ENCODE assay signal across 8 mouse cellular contexts in genomic region chr6:40303379-40303778, GRCm38 (mm10). TPM values are rescaled to one million over a fixed set of nuclear protein-coding genes. Genes with fewer than 3 reads are reported as not detected.
DNase-seq lines count a peak whose midpoint lies in the region; ATAC-seq and TF ChIP-seq lines count a peak whose summit lies in the region.

No protein-coding gene starts in this region.

- ATAC-seq in inflammation-experienced regulatory T-cells, adult 6 months, result no peak

- no peaks in the 10 kb centered on the region for H3K4me1 ChIP-seq in ES-E14 (ENCODE audit: control insufficient read depth in 2 of 2, insufficient read depth in 2 of 2, low read length in 2 of 2, poor library complexity in 1 of 2)

- no peaks in the 10 kb centered on the region for H3K9me3 ChIP-seq in ES-E14 (ENCODE audit: control insufficient read depth, insufficient read depth, low read depth, low read length)

- H3K36me3 ChIP-seq in C2C12 (ENCODE audit: control insufficient read depth, insufficient read depth) (no peaks in the 10 kb centered on the region), ES-E14 (ENCODE audit: control insufficient read depth, insufficient read depth, low read length, poor library complexity, severe bottlenecking) (no peaks in the 10 kb centered on the region)

- no peaks in the 10 kb centered on the region for H3K79me3 ChIP-seq in C2C12 (ENCODE audit: low read depth)

- H3K4me3 ChIP-seq in C2C12 (ENCODE audit: insufficient read depth, poor library complexity, severe bottlenecking) (no peak overlapping the region), ES-E14 (ENCODE audit: insufficient read depth in 1 of 2, low read depth in 1 of 2, low read length in 2 of 2, poor library complexity in 1 of 2, severe bottlenecking in 1 of 2) (no peak overlapping the region)

- no peak overlapping the region for H3K9ac ChIP-seq in ES-E14 (ENCODE audit: insufficient read depth, low read depth, low read length, poor library complexity, severe bottlenecking)

- TF ChIP-seq CTCF in C2C12 (IDR thresholded peaks at IDR 0.05; ENCODE audit: control insufficient read depth, insufficient read depth, insufficient read length), result peak; percentile 23

- DNase-seq in ES-E14 (ENCODE audit: low read depth, low spot score), result no peak
- peak; percentile 90 for DNase-seq in cerebellum, postnatal 10 days
- peak; percentile 73 to 87 for DNase-seq in frontal cortex, postnatal 36 days (ENCODE audit: low spot score in 2 of 2)
- DNase-seq in layer of hippocampus, adult 8-10 months (ENCODE audit: low spot score in 2 of 2), result peak; percentile 68 to 83
- peak; percentile 30 for DNase-seq in mesoderm, embryonic 11.5 days (ENCODE audit: low read depth, low spot score)
- peak; percentile 71 for DNase-seq in testis, postnatal 10 days (ENCODE audit: low spot score)

- no peaks in the 10 kb centered on the region for H3K79me2 ChIP-seq in C2C12 (ENCODE audit: control insufficient read depth, insufficient read depth)

- H3ac ChIP-seq in C2C12 (ENCODE audit: control insufficient read depth, insufficient read length, low read depth), result no peak overlapping the region

- in situ Hi-C loops in ES-E14 (cut with MboI; ENCODE audit: low sequenced_read_pairs in 2 of 2, unreplicated experiment in 2 of 2), result no loop called here

- no peak overlapping the region for H3K27ac ChIP-seq in ES-E14 (ENCODE audit: insufficient read depth, low read depth, low read length, poor library complexity, severe bottlenecking)

- H3K27me3 ChIP-seq in C2C12 (ENCODE audit: control insufficient read depth, insufficient read depth, insufficient read length), result peaks cover 3% of the 10 kb centered on the region

TF ChIP-seq in C2C12, 6 proteins besides CTCF, POLR2A, EP300 and RAD21:
- no peak for TF ChIP-seq CEBPB (IDR thresholded peaks at IDR 0.05; ENCODE audit: low read depth)
- no peak for TF ChIP-seq MYOG (IDR thresholded peaks at IDR 0.05; ENCODE audit: control insufficient read depth, extremely low read depth, insufficient read length)
- no peak for TF ChIP-seq USF1 (IDR thresholded peaks at IDR 0.05; ENCODE audit: low read depth)
- TF ChIP-seq MAX (IDR thresholded peaks at IDR 0.05), result no peak
- TF ChIP-seq FOSL1 (IDR thresholded peaks at IDR 0.05; ENCODE audit: insufficient read depth, low read length, poor library complexity, severe bottlenecking), result no peak
- TF ChIP-seq MYOD1 (IDR thresholded peaks at IDR 0.05; ENCODE audit: control insufficient read depth, insufficient read length, low read depth), result no peak

TF ChIP-seq in ES-E14, 5 proteins besides CTCF, POLR2A, EP300 and RAD21:
- TF ChIP-seq CHD2 (IDR thresholded peaks at IDR 0.05; ENCODE audit: low read depth, low read length) (no peak), MAFK (IDR thresholded peaks at IDR 0.05; ENCODE audit: insufficient read depth, low read depth, low read length) (no peak), ZC3H11A (IDR thresholded peaks at IDR 0.05; ENCODE audit: borderline replicate concordance, low read depth, low read length) (peak; percentile 20; the same call in 1 of the 2 replicates), ZNF384 (IDR thresholded peaks at IDR 0.05; ENCODE audit: low read depth, low read length) (no peak)

RNA-seq across cellular contexts. Expression of gene Agk, which starts 21.6 kb away (rescaled TPM):
- polyA plus RNA-seq in C2C12 (2012; fragmentation: generic; extraction: Trizol), result 11.0 TPM
- total RNA-seq in ES-E14 (2012; rRNA removed), result 39.2 and 51.1 TPM in 2 replicates
- total RNA-seq in layer of hippocampus, adult 8-10 months (2022), result 10 to 100 TPM; 39.7 to 51.9 (median 45.8) TPM
- 10 to 100 TPM; 42.6 to 70.6 (median 59.1) TPM for polyA plus RNA-seq in inflammation-experienced regulatory T-cells, adult 6 months (2017; shearing (Covaris generic))
